Mouse (Mus musculus) E14TG2a.4 (cell line): Measurements from ENCODE around the gene Mroh3.

Source experiments
- CTCF ChIP-seq: conservative IDR thresholded peaks from 2 replicates; pipeline ENCODE4 v1.5.1; 2014; ENCODE audit warnings: low read length
- NANOG ChIP-seq: IDR thresholded peaks from 2 replicates; pipeline ENCODE4 v1.6.1; 2014; ENCODE audit warnings: borderline replicate concordance, low read length, mixed read lengths
- POU5F1 ChIP-seq: IDR thresholded peaks from 2 replicates; pipeline ENCODE4 v1.6.1; 2014; ENCODE audit warnings: low read length, borderline replicate concordance

DNA sequence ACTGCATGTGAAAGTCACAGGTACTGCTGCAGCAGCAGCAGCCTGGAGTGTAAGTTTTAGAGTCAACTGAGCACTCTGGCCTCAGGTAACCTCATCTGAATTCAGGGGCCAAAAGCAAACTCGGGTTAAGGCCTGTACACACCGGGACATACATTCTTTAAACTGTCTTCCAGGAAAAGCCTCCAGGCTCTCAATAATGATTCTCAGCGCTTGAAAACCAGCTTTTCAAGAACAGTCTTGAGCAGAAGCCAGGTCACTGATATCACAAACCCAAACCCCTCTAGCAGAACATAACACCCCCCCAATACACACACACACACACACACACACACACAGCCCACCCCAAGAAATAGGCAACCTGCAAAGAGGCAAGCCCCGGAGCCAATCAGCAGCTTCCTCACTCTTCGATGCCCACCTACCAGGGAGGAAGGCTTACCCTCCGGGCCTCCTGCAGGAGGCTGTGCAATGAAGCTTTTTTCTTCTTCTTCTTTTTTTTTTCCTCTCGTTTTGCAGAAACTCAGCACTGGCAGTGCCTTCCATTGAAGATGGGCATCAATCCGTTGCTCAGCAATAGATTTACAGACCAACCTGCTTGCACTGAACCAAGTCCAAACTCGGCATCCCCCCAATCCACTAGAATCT is 19.8 kb upstream of the Mroh3 start:
- TF ChIP-seq CTCF, result no peak
- no peak for TF ChIP-seq NANOG
- TF ChIP-seq POU5F1, result no peak
